Mouse (Mus musculus): Measurements from ENCODE around the gene Ciao2a.

DNA sequence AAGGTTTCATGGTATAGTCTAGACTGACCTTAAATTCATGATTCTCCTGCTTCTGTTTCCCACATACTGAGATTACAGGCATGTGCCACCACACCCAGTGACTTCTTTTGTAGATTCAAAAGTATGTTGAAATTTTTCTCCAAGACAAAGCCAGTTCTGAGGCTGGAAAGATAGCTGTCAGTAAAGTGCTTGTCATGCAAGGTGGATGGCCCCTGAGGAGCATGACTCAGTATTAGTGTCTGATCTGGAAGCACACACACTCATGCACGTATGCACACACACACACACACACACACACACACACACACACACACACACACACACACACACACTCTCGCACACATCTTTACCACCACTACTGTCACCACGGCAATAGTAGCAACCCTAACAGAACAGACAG is 48.6 kb downstream of the Ciao2a start:
- no peak for TF ChIP-seq POLR2A (IDR thresholded peaks at IDR 0.05; ENCODE audit: extremely low read depth, insufficient read depth, low read length)
- TF ChIP-seq CTCF (IDR thresholded peaks at IDR 0.05; ENCODE audit: extremely low read depth, insufficient read depth, low read length) = no peak

Measured in cortical plate, adult 2 months (tissue).